Mouse (Mus musculus): Measurements from ENCODE around the gene Pcare. TPM values are rescaled to one million over a fixed set of nuclear protein-coding genes. Genes with fewer than 3 reads are reported as not detected.
"Not testable (repeated sequence)": the region's sequence is repeated elsewhere in the genome, so short reads cannot be mapped to it uniquely, and the experiment has no call there.

Pcare gene
- total RNA-seq (2021): not detected
- long read RNA-seq, experiment 1: 0 reads
- long read RNA-seq, experiment 2: 0 reads

GRCm38 (mm10) chr17:71752831-71753230 is at the start of gene Pcare:
Gene Pcare, minus strand, starts transcription at chr17:71752894.
- no peak for DNase-seq
- intact Hi-C loops (cut with DNase I; ENCODE audit: low total_unique reads): no loop called here

- no peak for DNase-seq
- intact Hi-C loops (cut with DNase I; ENCODE audit: low total_unique reads): no loop called here
These were observed 43.0 kb upstream of the Pcare start for GRCm38 (mm10) chr17:71795521-71796205.

GRCm38 (mm10) chr17:71791622-71792021 is 38.9 kb upstream of the Pcare start:
- DNase-seq: no peak
- intact Hi-C loops (cut with DNase I; ENCODE audit: low total_unique reads): no loop called here

- intact Hi-C loops (cut with DNase I; ENCODE audit: low total_unique reads): no loop called here
- DNase-seq: no peak
These were observed 38.4 kb upstream of the Pcare start for GRCm38 (mm10) chr17:71791109-71791508.

- intact Hi-C loops (cut with DNase I; ENCODE audit: low total_unique reads): no loop called here
These were observed 33.8 kb upstream of the Pcare start for GRCm38 (mm10) chr17:71786456-71786855.

GRCm38 (mm10) chr17:71783366-71783735 is 30.7 kb upstream of the Pcare start:
- intact Hi-C loops (cut with DNase I; ENCODE audit: low total_unique reads): no loop called here
- no peak for DNase-seq

More at GRCm38 (mm10) chr17:71786456-71786855, 33.8 kb upstream of the Pcare start:
- DNase-seq: no peak

- peak; percentile 10 for DNase-seq
- intact Hi-C loops (cut with DNase I; ENCODE audit: low total_unique reads): no loop called here
These were observed 30.1 kb upstream of the Pcare start for GRCm38 (mm10) chr17:71782699-71783365.

GRCm38 (mm10) chr17:71782242-71782698 is 29.6 kb upstream of the Pcare start:
- DNase-seq: peak; percentile 11
- intact Hi-C loops (cut with DNase I; ENCODE audit: low total_unique reads): no loop called here

GRCm38 (mm10) chr17:71780945-71781344 is 28.3 kb upstream of the Pcare start:
- no peak for DNase-seq
- intact Hi-C loops (cut with DNase I; ENCODE audit: low total_unique reads): loop anchor here (2.0 kb wide), 1 partner anchor 48 kb away; no protein-coding TSS in a partner anchor

- no peak for DNase-seq
- intact Hi-C loops (cut with DNase I; ENCODE audit: low total_unique reads): loop anchor here (2.0 kb wide), 1 partner anchor 48 kb away; no protein-coding TSS in a partner anchor
These were observed 27.8 kb upstream of the Pcare start for GRCm38 (mm10) chr17:71780490-71780889.

GRCm38 (mm10) chr17:71778696-71779095 is 26.0 kb upstream of the Pcare start:
- DNase-seq: no peak
- intact Hi-C loops (cut with DNase I; ENCODE audit: low total_unique reads): no loop called here

- no peak for DNase-seq
- intact Hi-C loops (cut with DNase I; ENCODE audit: low total_unique reads): no loop called here
These were observed 22.6 kb upstream of the Pcare start for GRCm38 (mm10) chr17:71775279-71775678.

GRCm38 (mm10) chr17:71774173-71774572 is 21.5 kb upstream of the Pcare start:
- intact Hi-C loops (cut with DNase I; ENCODE audit: low total_unique reads): no loop called here
- DNase-seq: no peak

GRCm38 (mm10) chr17:71770696-71771095 is 18.0 kb upstream of the Pcare start:
- DNase-seq: no peak
- intact Hi-C loops (cut with DNase I; ENCODE audit: low total_unique reads): no loop called here

GRCm38 (mm10) chr17:71769564-71769963 is 16.9 kb upstream of the Pcare start:
- intact Hi-C loops (cut with DNase I; ENCODE audit: low total_unique reads): no loop called here
- DNase-seq: no peak

- DNase-seq; intact Hi-C loops (cut with DNase I; ENCODE audit: low total_unique reads): not testable (repeated sequence)
These were observed 15.5 kb upstream of the Pcare start, which contains the start of gene Clip4 for GRCm38 (mm10) chr17:71768173-71768572. Gene Clip4, plus strand, starts transcription at chr17:71768473.

GRCm38 (mm10) chr17:71760536-71760935 is 7.8 kb upstream of the Pcare start:
- DNase-seq: no peak
- intact Hi-C loops (cut with DNase I; ENCODE audit: low total_unique reads): no loop called here

GRCm38 (mm10) chr17:71749616-71750168 is 3.0 kb downstream of the Pcare start:
- DNase-seq: no peak
- intact Hi-C loops (cut with DNase I; ENCODE audit: low total_unique reads): no loop called here

- intact Hi-C loops (cut with DNase I; ENCODE audit: low total_unique reads): no loop called here
- no peak for DNase-seq
These were observed 5.1 kb downstream of the Pcare start for GRCm38 (mm10) chr17:71747561-71747960.

GRCm38 (mm10) chr17:71746114-71746513 is 6.6 kb downstream of the Pcare start:
- DNase-seq: no peak
- intact Hi-C loops (cut with DNase I; ENCODE audit: low total_unique reads): no loop called here

Data from gastrocnemius, postnatal 14 days (tissue).